Mouse (Mus musculus): ENCODE measurements at regions not wholly inside any gene's neighbourhood (a gene's known extent, or its start where the extent isn't known, plus 50 kb on each side); places are given as distances from the start of the nearest gene placed in this dataset.
A peak's percentile ranks its signal among the peaks of the same experiment; 100 is the strongest.
"Not testable (repeated sequence)": the region's sequence is repeated elsewhere in the genome, so short reads cannot be mapped to it uniquely, and the experiment has no call there.

- no peak for DNase-seq (ENCODE audit: low read depth, low spot score)
These were observed 172.9 kb upstream of the 9130204L05Rik start for GRCm38 (mm10) chr3:91263540-91263939.

DNA sequence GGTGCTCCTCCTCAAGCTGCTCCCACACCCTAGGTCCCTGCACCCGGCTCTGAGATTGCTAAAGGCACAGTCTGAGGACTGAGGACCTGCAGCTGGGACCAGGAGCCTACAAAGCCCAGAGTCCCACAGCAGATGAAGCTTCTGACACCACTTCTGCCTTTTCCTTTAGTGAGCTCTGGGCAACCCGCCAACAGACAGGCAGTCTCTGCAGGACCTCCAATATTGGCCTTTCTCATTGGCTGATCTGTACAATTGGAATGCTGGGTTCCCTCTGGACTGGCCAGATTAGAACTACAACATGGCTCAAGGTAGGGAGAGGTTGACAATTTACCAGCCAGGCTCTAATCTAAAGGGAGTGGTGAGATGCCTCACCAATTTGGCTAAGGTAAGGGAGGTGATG is 164.3 kb upstream of the 9130204L05Rik start:
- DNase-seq (ENCODE audit: low read depth, low spot score): not testable (repeated sequence)

DNA sequence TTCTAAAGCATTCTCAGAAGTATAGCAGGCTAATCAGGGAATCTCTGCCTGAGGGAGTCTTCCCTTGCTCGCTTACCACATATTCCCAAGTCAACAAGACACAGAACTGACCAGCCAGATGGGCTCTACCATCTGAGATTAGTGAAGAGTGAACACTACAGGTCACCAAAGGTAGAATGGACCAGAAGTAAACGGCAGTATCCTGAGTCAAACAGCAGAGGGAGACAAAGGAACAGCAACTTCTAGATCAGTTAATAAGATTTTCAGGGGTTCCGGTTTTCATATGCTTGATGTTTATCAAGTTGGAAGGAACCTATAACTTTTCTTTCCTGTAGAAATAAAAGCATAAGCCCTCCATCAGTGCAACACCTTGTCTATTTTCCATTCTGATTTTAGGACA is 132.6 kb upstream of the 9130204L05Rik start:
- peak; percentile 40 for DNase-seq (ENCODE audit: low read depth, low spot score)

GRCm38 (mm10) chr3:91213280-91213679 is 122.7 kb upstream of the 9130204L05Rik start:
- DNase-seq (ENCODE audit: low read depth, low spot score): peak; percentile 56

All from ZHBTc4 (cell line).